In genomic region chr6:87101281-87101954, GRCm38 (mm10) we compare ENCODE assay signal across 9 mouse cellular contexts. TPM values are rescaled to one million over a fixed set of nuclear protein-coding genes. Genes with fewer than 3 reads are reported as not detected.
A peak's percentile ranks its signal among the peaks of the same experiment; 100 is the strongest.
DNase-seq lines count a peak whose midpoint lies in the region; ATAC-seq and TF ChIP-seq lines count a peak whose summit lies in the region.
"Had no signal": no experiment of that assay in that cellular context is flagged by ENCODE, and none has a peak within 500 bp of the region (broad histone marks: within the 10 kb centered on the region; RNA-seq: fewer than 3 reads in every experiment).

No protein-coding gene starts in this region.

- TF ChIP-seq EP300 in CH12.LX (IDR thresholded peaks at IDR 0.05; ENCODE audit: low read length) = no peak
- no peak for TF ChIP-seq EP300 in stomach, postnatal 0 days (optimal IDR thresholded peaks at IDR 0.05)

- H3K36me3 ChIP-seq in CH12.LX (replicated peaks in 1 of 2; ENCODE audit: control insufficient read depth in 1 of 2, insufficient read depth in 1 of 2, low read length in 1 of 2) = no peaks in the 10 kb centered on the region
- H3K36me3 ChIP-seq in forebrain, embryonic 13.5 days (ENCODE audit: poor library complexity, severe bottlenecking) = no peaks in the 10 kb centered on the region
- H3K36me3 ChIP-seq in liver, embryonic 15.5 days (replicated peaks) = no peaks in the 10 kb centered on the region
- H3K36me3 ChIP-seq in neural tube, embryonic 12.5 days = no peaks in the 10 kb centered on the region
- no peaks in the 10 kb centered on the region for H3K36me3 ChIP-seq in stomach, postnatal 0 days (ENCODE audit: control insufficient read depth, insufficient read depth, low read length)

- H3K27ac ChIP-seq in CH12.LX (ENCODE audit: insufficient read depth, low read depth) = no peak overlapping the region
- H3K27ac ChIP-seq in forebrain, embryonic 13.5 days = no peak overlapping the region
- no peak overlapping the region for H3K27ac ChIP-seq in liver, embryonic 15.5 days (replicated peaks)
- no peak overlapping the region for H3K27ac ChIP-seq in neural tube, embryonic 12.5 days
- 0 out of 2 replicates have a peak overlapping the region, but pooled peaks have one; percentile 13 for H3K27ac ChIP-seq in stomach, postnatal 0 days (replicated peaks)
- H3K27ac ChIP-seq: macrophage had no signal

- TF ChIP-seq RAD21 in CH12.LX (IDR thresholded peaks at IDR 0.05; ENCODE audit: low read depth, low read length) = peak; percentile 84

- intact Hi-C loops in heart, postnatal 10 days (cut with DNase I) = loop anchor here (1.0 to 5.0 kb wide), 4 partner anchors 136 to 285 kb away; partner anchors contain the start of gene Antxr1

- WGBS in forebrain, embryonic 13.5 days = 14% methylated on average over 12 of the region's 12 CpGs
- 9% methylated on average over 12 of the region's 12 CpGs for WGBS in liver, embryonic 15.5 days (ENCODE audit: insufficient replicate concordance)
- 18% methylated on average over 12 of the region's 12 CpGs for WGBS in neural tube, embryonic 12.5 days
- WGBS in stomach, postnatal 0 days = 11% methylated on average over 12 of the region's 12 CpGs

- no peaks in the 10 kb centered on the region for H3K9me3 ChIP-seq in CH12.LX (replicated peaks; ENCODE audit: low read length)
- no peaks in the 10 kb centered on the region for H3K9me3 ChIP-seq in forebrain, embryonic 13.5 days (replicated peaks)
- no peaks in the 10 kb centered on the region for H3K9me3 ChIP-seq in liver, embryonic 15.5 days (replicated peaks)
- H3K9me3 ChIP-seq in neural tube, embryonic 12.5 days = no peaks in the 10 kb centered on the region
- H3K9me3 ChIP-seq in stomach, postnatal 0 days (ENCODE audit: control insufficient read depth, low read length) = no peaks in the 10 kb centered on the region

- peaks cover 7 to 13% of the 10 kb centered on the region in 2 experiments; a peak in 3 of 4 replicates for H3K4me1 ChIP-seq in CH12.LX (ENCODE audit: control insufficient read depth in 1 of 2, insufficient read depth in 2 of 2)
- peaks cover 11% of the 10 kb centered on the region for H3K4me1 ChIP-seq in forebrain, embryonic 13.5 days
- H3K4me1 ChIP-seq in liver, embryonic 15.5 days (replicated peaks) = peaks cover 8% of the 10 kb centered on the region
- H3K4me1 ChIP-seq in neural tube, embryonic 12.5 days = peaks cover 8% of the 10 kb centered on the region
- H3K4me1 ChIP-seq in stomach, postnatal 0 days (replicated peaks; ENCODE audit: control insufficient read depth, insufficient read depth) = peaks cover 2% of the 10 kb centered on the region; the same call in 1 of the 2 replicates

- ATAC-seq in forebrain, embryonic 13.5 days = peak; percentile 77
- ATAC-seq in liver, embryonic 15.5 days (ENCODE audit: insufficient read depth) = peak; percentile 37; the same call in 1 of the 2 replicates
- peak; percentile 79 for ATAC-seq in neural tube, embryonic 12.5 days (ENCODE audit: low FRiP score, low read depth)
- ATAC-seq in stomach, postnatal 0 days (ENCODE audit: low FRiP score, low TSS enrichment) = peak; percentile 58

- H3K79me2 ChIP-seq in CH12.LX (replicated peaks; ENCODE audit: control insufficient read depth, extremely low read depth, insufficient read depth, poor library complexity, severe bottlenecking) = no peaks in the 10 kb centered on the region

- in situ Hi-C loops in CH12.LX (cut with MboI; ENCODE audit: low pct_ligation_motif_present, low pct_unique_long_range_greater_than_20kb, low sequenced_read_pairs) = loop anchor here (5.0 to 10.0 kb wide), 2 partner anchors 226 to 353 kb away; no protein-coding TSS in a partner anchor

- peak; percentile 79 for DNase-seq in CH12.LX (ENCODE audit: extremely low read depth)
- peak; percentile 75 for DNase-seq in c-Kit-positive CD71-positive TER-119-negative erythroid progenitor cells, embryonic 14.5 days (ENCODE audit: low read depth)
- DNase-seq in heart, postnatal 10 days = peak; percentile 87 to 92
- DNase-seq in kidney, postnatal 4 days = peak; percentile 94 to 95
- DNase-seq in stomach, postnatal 0 days (ENCODE audit: low spot score) = peak; percentile 91

- TF ChIP-seq POLR2A in CH12.LX (IDR thresholded peaks at IDR 0.05; ENCODE audit: low read depth, low read length) = no peak

- dilution Hi-C loops in CH12.LX (cut with MboI; ENCODE audit: extremely low pct_ligation_motif_present, extremely low pct_unique_long_range_greater_than_20kb, low sequenced_read_pairs) = no loop called here

- H3K27me3 ChIP-seq in CH12.LX (replicated peaks) = no peaks in the 10 kb centered on the region
- no peaks in the 10 kb centered on the region for H3K27me3 ChIP-seq in forebrain, embryonic 13.5 days
- H3K27me3 ChIP-seq in liver, embryonic 15.5 days = no peaks in the 10 kb centered on the region
- no peaks in the 10 kb centered on the region for H3K27me3 ChIP-seq in neural tube, embryonic 12.5 days (replicated peaks)
- H3K27me3 ChIP-seq in stomach, postnatal 0 days (ENCODE audit: control insufficient read depth, insufficient read depth, low read length) = no peaks in the 10 kb centered on the region

- H3K4me3 ChIP-seq in CH12.LX (replicated peaks in 1 of 3; ENCODE audit: low read depth in 2 of 3, low read length in 2 of 3, poor library complexity in 1 of 3) = peak overlapping the region in 2 of 3 experiments; percentile 16 to 45
- peak overlapping the region; percentile 23 for H3K4me3 ChIP-seq in forebrain, embryonic 13.5 days
- no peak overlapping the region for H3K4me3 ChIP-seq in liver, embryonic 15.5 days (replicated peaks)
- 0 out of 2 replicates have a peak overlapping the region, but pooled peaks have one; percentile 16 for H3K4me3 ChIP-seq in neural tube, embryonic 12.5 days
- H3K4me3 ChIP-seq in stomach, postnatal 0 days (ENCODE audit: low read depth, low read length) = peak overlapping the region; percentile 27

- H3K9ac ChIP-seq in CH12.LX (ENCODE audit: insufficient read depth, low read depth) = no peak overlapping the region; the same call in 1 of the 2 replicates
- peak overlapping the region; percentile 57 for H3K9ac ChIP-seq in forebrain, embryonic 13.5 days
- H3K9ac ChIP-seq in liver, embryonic 15.5 days = no peak overlapping the region
- H3K9ac ChIP-seq in neural tube, embryonic 12.5 days = peak overlapping the region; percentile 49
- H3K9ac ChIP-seq in stomach, postnatal 0 days (ENCODE audit: low read length) = peak overlapping the region; percentile 52

- peak overlapping the region; percentile 95 for H3K4me2 ChIP-seq in CH12.LX (ENCODE audit: insufficient read depth, low read depth, poor library complexity, severe bottlenecking)
- peak overlapping the region; percentile 59 for H3K4me2 ChIP-seq in forebrain, embryonic 13.5 days
- H3K4me2 ChIP-seq in liver, embryonic 15.5 days = peak overlapping the region; percentile 49
- peak overlapping the region; percentile 56 for H3K4me2 ChIP-seq in neural tube, embryonic 12.5 days (replicated peaks)
- H3K4me2 ChIP-seq in stomach, postnatal 0 days (replicated peaks; ENCODE audit: low read depth) = peak overlapping the region; percentile 71

- TF ChIP-seq CTCF in CH12.LX (conservative IDR thresholded peaks at IDR 0.05 in 1 of 2, IDR thresholded peaks at IDR 0.05 in 1 of 2; ENCODE audit: low read depth in 2 of 2, low read length in 2 of 2) = peak; percentile 53 to 92
- peak; percentile 82 for TF ChIP-seq CTCF in stomach, postnatal 0 days (IDR thresholded peaks at IDR 0.05; ENCODE audit: low read depth)

TF ChIP-seq in CH12.LX, 34 proteins besides CTCF, POLR2A, EP300 and RAD21 (continues in another document):
- TF ChIP-seq ZC3H11A (IDR thresholded peaks at IDR 0.05; ENCODE audit: low read depth, low read length) (peak; percentile 86), NRF1 (IDR thresholded peaks at IDR 0.05; ENCODE audit: low read depth, low read length) (0 out of 2 replicates have a peak, but pooled peaks have one; percentile 17), TCF12 (IDR thresholded peaks at IDR 0.05; ENCODE audit: low read depth, low read length) (0 out of 2 replicates have a peak, but pooled peaks have one; percentile 28), POLR2AphosphoS2 (IDR thresholded peaks at IDR 0.05; ENCODE audit: low read depth, low read length) (no peak), MEF2A (IDR thresholded peaks at IDR 0.05; ENCODE audit: borderline replicate concordance, low read depth, low read length) (peak; percentile 31; the same call in 1 of the 2 replicates), BHLHE40 (IDR thresholded peaks at IDR 0.05; ENCODE audit: low read depth, low read length) (0 out of 2 replicates have a peak, but pooled peaks have one; percentile 7), MAFK (IDR thresholded peaks at IDR 0.05; ENCODE audit: insufficient replicate concordance, low read length) (no peak), MAZ (IDR thresholded peaks at IDR 0.05; ENCODE audit: low read depth, low read length) (no peak), MYC (IDR thresholded peaks at IDR 0.05; ENCODE audit: low read depth, low read length) (0 out of 2 replicates have a peak, but pooled peaks have one; percentile 28), RCOR1 (conservative IDR thresholded peaks at IDR 0.05; ENCODE audit: low read depth, low read length) (0 out of 2 replicates have a peak, but pooled peaks have one; percentile 37), ZKSCAN1 (IDR thresholded peaks at IDR 0.05; ENCODE audit: borderline replicate concordance, low read depth, low read length) (no peak), CHD2 (IDR thresholded peaks at IDR 0.05; ENCODE audit: low read length) (no peak), SMC3 (IDR thresholded peaks at IDR 0.05; ENCODE audit: low read depth, low read length) (peak; percentile 93)

RNA-seq across cellular contexts. Expression of gene D6Ertd527e, which starts 3.1 kb away (rescaled TPM):
- total RNA-seq in CH12.LX (2012; rRNA removed) = 0.08 and 0.34 TPM in 2 replicates
- not detected in 2 replicates for total RNA-seq in CH12.LX (2014; rRNA removed)
- polyA plus RNA-seq in CH12.LX (2012; ENCODE audit: insufficient read length, low read depth) = 0.10 TPM in 1 of 2 replicates, not detected in the other
- 0.14 and 0.18 TPM in 2 replicates for polyA plus RNA-seq in forebrain, embryonic 13.5 days (2015; fragmentation: Nextera tagmentation; extraction: Ambion mirVana)
- total RNA-seq in heart, postnatal 10 days (2021) = not detected
- not detected in 2 replicates for polyA plus RNA-seq in liver, embryonic 15.5 days (2015; fragmentation: Nextera tagmentation; extraction: Ambion mirVana)
- 0.09 and 0.19 TPM in 2 replicates for polyA plus RNA-seq in neural tube, embryonic 12.5 days (2016; fragmentation: Nextera tagmentation; extraction: Ambion mirVana)
- 0.19 and 0.29 TPM in 2 replicates for polyA plus RNA-seq in stomach, postnatal 0 days (2015; fragmentation: Nextera tagmentation; extraction: Ambion mirVana)

RNA-seq across cellular contexts. Expression of gene Gfpt1, which starts 58.8 kb away (rescaled TPM):
- total RNA-seq in CH12.LX (2012; rRNA removed) (32.1 and 32.6 TPM in 2 replicates), CH12.LX (2014; rRNA removed) (22.8 and 24.9 TPM in 2 replicates)
- polyA plus RNA-seq in CH12.LX (2012; ENCODE audit: insufficient read length, low read depth) = 34.8 and 35.3 TPM in 2 replicates
- polyA plus RNA-seq in forebrain, embryonic 13.5 days (2015; fragmentation: Nextera tagmentation; extraction: Ambion mirVana) = 17.3 and 17.9 TPM in 2 replicates
- total RNA-seq in heart, postnatal 10 days (2021) = 10 to 100 TPM; 18.2 to 19.6 TPM
- 6.5 and 6.7 TPM in 2 replicates for polyA plus RNA-seq in liver, embryonic 15.5 days (2015; fragmentation: Nextera tagmentation; extraction: Ambion mirVana)
- 16.4 and 20.9 TPM in 2 replicates for polyA plus RNA-seq in neural tube, embryonic 12.5 days (2016; fragmentation: Nextera tagmentation; extraction: Ambion mirVana)
- 14.5 and 17.4 TPM in 2 replicates for polyA plus RNA-seq in stomach, postnatal 0 days (2015; fragmentation: Nextera tagmentation; extraction: Ambion mirVana)

Comparison
In these comparisons a context has a peak if more than half of its experiments do, and no peak if none do; other contexts are left out.
1. H3K9ac ChIP-seq: peak in forebrain, embryonic 13.5 days (single experiment), neural tube, embryonic 12.5 days (single experiment) and stomach, postnatal 0 days (single experiment); none in CH12.LX (single experiment) and liver, embryonic 15.5 days (single experiment).
2. Peak in every context shown above with its lines, with median percentiles within 50 percentile points of each other: DNase-seq, H3K4me2 ChIP-seq and ATAC-seq.